Mouse (Mus musculus) ovary, postnatal 36 days (tissue): ENCODE measurements around the gene Hsdl2.
A peak's percentile ranks its signal among the peaks of the same experiment; 100 is the strongest.
"Not testable (repeated sequence)": the region's sequence is repeated elsewhere in the genome, so short reads cannot be mapped to it uniquely, and the experiment has no call there.

Experiments
- DNase-seq: peaks from one replicate; pipeline ENCODE4 v3.0.0; 2022; ENCODE audit warnings: low spot score, mixed read lengths

Gene Hsdl2

GRCm38 (mm10) chr4:59581314-59582185 is at the start of gene Hsdl2:
Gene Hsdl2, plus strand, starts transcription at chr4:59581563.
- DNase-seq = peak; percentile 98

- DNase-seq = no peak
Observed at GRCm38 (mm10) chr4:59533268-59533667, 48.1 kb upstream of the Hsdl2 start.

GRCm38 (mm10) chr4:59535624-59536023 is 45.7 kb upstream of the Hsdl2 start:
- DNase-seq = no peak

DNA sequence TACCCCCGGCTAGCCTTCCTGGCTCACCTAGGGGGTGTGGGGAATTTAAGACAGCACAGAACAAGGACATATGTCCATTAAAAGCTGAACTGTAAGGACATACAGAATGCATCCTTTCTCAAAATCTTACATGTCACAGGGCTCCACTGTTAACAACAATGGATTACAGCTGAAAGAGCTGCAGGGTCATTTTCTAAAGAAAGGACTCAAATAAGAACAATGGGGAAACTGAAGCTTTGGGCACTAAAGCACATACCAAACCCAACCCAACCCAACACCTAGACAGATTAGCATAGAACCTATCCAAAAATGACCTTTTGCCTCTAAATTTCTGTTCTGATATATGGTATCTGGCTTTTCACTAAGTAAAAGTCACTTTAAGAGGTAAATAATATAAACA is 45.1 kb upstream of the Hsdl2 start:
- DNase-seq = no peak

- no peak for DNase-seq
Observed at GRCm38 (mm10) chr4:59543006-59543405, 38.4 kb upstream of the Hsdl2 start.

- DNase-seq = no peak
Observed at GRCm38 (mm10) chr4:59544654-59545053, 36.7 kb upstream of the Hsdl2 start.

- no peak for DNase-seq
Observed at GRCm38 (mm10) chr4:59546285-59547071, 34.9 kb upstream of the Hsdl2 start.

- DNase-seq = no peak
Observed at GRCm38 (mm10) chr4:59547136-59547889, 34.0 kb upstream of the Hsdl2 start.

DNA sequence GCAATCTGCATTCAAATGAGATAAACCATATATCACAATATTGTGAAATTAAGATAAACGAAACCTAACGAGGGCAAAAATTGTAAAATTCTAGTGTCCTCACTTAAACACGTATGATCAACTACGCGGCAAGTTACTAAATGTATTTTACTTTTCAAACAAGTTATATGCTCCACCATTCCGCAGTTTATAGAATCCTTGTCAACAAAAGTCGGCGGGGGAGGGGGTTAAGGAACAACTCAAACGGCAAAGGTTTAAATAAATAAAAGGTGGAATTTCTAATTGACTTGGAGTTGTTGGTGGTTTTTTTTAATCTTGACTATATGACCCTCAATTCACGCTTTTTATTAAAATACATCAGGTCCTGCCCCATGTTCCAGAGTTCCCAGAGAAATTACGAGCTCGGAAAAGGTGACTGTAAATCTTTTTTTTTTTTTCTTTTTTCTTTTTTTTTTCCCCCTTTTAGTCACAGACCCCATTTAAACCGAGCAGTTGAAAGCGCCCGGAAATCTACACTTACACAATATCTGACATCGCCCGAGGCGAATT is 33.3 kb upstream of the Hsdl2 start:
- DNase-seq = no peak

GRCm38 (mm10) chr4:59548560-59549174 is 32.7 kb upstream of the Hsdl2 start:
- peak; percentile 79 for DNase-seq

DNA sequence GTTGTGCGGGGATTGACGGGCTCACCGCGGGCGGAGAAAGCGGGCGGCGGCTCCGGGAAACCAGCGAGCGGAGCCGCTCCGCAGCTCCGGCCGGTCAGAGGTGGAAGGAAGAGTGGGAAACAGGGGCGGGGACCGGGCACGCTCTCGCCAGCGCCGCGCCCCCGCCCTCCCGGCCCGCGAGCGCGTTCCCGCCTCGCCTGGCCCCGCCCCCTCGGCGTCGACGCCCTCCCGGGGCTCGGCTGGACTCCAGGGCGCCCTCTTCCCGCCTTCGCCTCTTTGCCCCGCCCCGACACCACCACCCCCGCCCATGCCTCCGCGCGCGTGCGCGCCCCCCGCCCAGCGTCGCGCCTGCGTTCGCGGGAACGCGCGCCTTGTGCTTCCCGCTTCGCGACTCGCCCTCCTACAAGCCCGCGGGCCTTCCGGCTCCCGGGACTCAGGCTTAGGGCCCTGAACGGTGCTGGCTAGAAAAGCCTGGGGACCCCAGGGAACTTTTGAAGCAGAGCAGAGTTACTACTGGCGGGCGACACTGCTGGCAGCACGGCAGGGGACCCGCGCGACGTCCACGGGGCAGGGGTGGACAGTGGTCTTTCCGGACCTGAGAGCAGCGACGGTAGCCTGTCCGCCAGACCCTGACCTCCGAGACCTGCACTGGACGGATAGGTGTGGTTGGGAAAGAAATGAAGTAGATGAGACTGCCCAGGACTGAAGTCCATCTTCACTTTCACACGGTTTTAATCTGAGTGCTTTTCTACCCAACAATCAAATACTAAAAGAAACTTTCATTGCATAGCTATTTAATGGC is 32.0 kb upstream of the Hsdl2 start, which contains the start of gene Ptbp3:
Gene Ptbp3, minus strand, starts transcription at position 190 of the 802 bp plus-strand sequence.
- peak; percentile 96 for DNase-seq

- DNase-seq = no peak
Observed at GRCm38 (mm10) chr4:59549977-59550560, 31.3 kb upstream of the Hsdl2 start.

- no peak for DNase-seq
Observed at GRCm38 (mm10) chr4:59551901-59552300, 29.5 kb upstream of the Hsdl2 start.

GRCm38 (mm10) chr4:59552835-59553234 is 28.5 kb upstream of the Hsdl2 start:
- DNase-seq = no peak

- no peak for DNase-seq
Observed at GRCm38 (mm10) chr4:59553576-59553975, 27.8 kb upstream of the Hsdl2 start.

- no peak for DNase-seq
Observed at GRCm38 (mm10) chr4:59555177-59555576, 26.2 kb upstream of the Hsdl2 start.

- not testable (repeated sequence) for DNase-seq
Observed at GRCm38 (mm10) chr4:59557343-59557742, 24.0 kb upstream of the Hsdl2 start.

- no peak for DNase-seq
Observed at GRCm38 (mm10) chr4:59558096-59558720, 23.2 kb upstream of the Hsdl2 start.

- no peak for DNase-seq
Observed at GRCm38 (mm10) chr4:59560141-59560540, 21.2 kb upstream of the Hsdl2 start.

- DNase-seq = no peak
Observed at GRCm38 (mm10) chr4:59564128-59564527, 17.2 kb upstream of the Hsdl2 start.
